Mouse (Mus musculus) liver, embryonic 12.5 days (tissue): ENCODE measurements around the gene Taf3. TPM values are rescaled to one million over a fixed set of nuclear protein-coding genes. Genes with fewer than 3 reads are reported as not detected.
A peak's percentile ranks its signal among the peaks of the same experiment; 100 is the strongest.

Experiments
- ATAC-seq: fragments of 200-750 bp; cut with Nextera tagmentation; 2 replicates; pipeline ENCODE4 v1.8.0; 2017; ENCODE audit warnings: moderate number of reproducible peaks, mild to moderate bottlenecking, moderate library complexity
- H3K27ac ChIP-seq: fragments of 300-500 bp; sonication (generic); 2 replicates; pipeline ENCODE4 v1.5.1; 2016; ENCODE audit warnings: mild to moderate bottlenecking
- H3K27me3 ChIP-seq: fragments of 300-500 bp; sonication (generic); replicated peaks from 2 replicates; pipeline ENCODE4 v1.6.1; 2016; ENCODE audit warnings: mild to moderate bottlenecking, moderate library complexity
- H3K36me3 ChIP-seq: fragments of 300-500 bp; sonication (generic); 2 replicates; pipeline ENCODE4 v1.6.1; 2016; ENCODE audit warnings: mild to moderate bottlenecking, moderate library complexity
- H3K4me1 ChIP-seq: fragments of 300-500 bp; sonication (generic); 2 replicates; pipeline ENCODE4 v1.6.1; 2016
- H3K4me2 ChIP-seq: fragments of 300-500 bp; sonication (generic); 2 replicates; pipeline ENCODE4 v1.6.1; 2016; ENCODE audit warnings: mild to moderate bottlenecking, moderate library complexity
- H3K4me3 ChIP-seq: fragments of 300-500 bp; sonication (generic); 2 replicates; pipeline ENCODE4 v1.5.1; 2016; ENCODE audit warnings: mild to moderate bottlenecking, moderate library complexity
- H3K9ac ChIP-seq: fragments of 300-500 bp; sonication (generic); 2 replicates; pipeline ENCODE4 v1.6.1; 2016; ENCODE audit warnings: mild to moderate bottlenecking, moderate library complexity
- H3K9me3 ChIP-seq: fragments of 300-500 bp; sonication (generic); replicated peaks from 2 replicates; pipeline ENCODE4 v1.6.1; 2016; ENCODE audit warnings: mild to moderate bottlenecking, moderate library complexity
- WGBS: fragments of 180-500 bp; shearing (Covaris S2); methylation state at CpG from one replicate; pipeline ENCODE4 v1.1.7; 2016; ENCODE audit not compliant: insufficient replicate concordance; 5-methylcytosine and 5-hydroxymethylcytosine counted together
- polyA plus RNA-seq: library from polyadenylated mRNA; unstranded; fragments of >200 nt; fragmentation: Nextera tagmentation; extraction: Ambion mirVana; gene quantifications from 2 replicates; pipeline ENCODE4 v1.2.1, GENCODE M21; 2016

Gene Taf3
- polyA plus RNA-seq, 1 experiment from 2014 or later, result 10.0 TPM

GRCm38 (mm10) chr2:10051996-10052395 is 3.6 kb upstream of the Taf3 start:
- Histone ChIP-seq H3K9ac (no peak overlapping the region), H3K4me1 (peaks cover 16% of the 10 kb centered on the region), H3K4me3 (no peak overlapping the region), H3K36me3 (peaks cover 37% of the 10 kb centered on the region), H3K9me3 (no peaks in the 10 kb centered on the region), H3K27me3 (no peaks in the 10 kb centered on the region), H3K4me2 (no peak overlapping the region), H3K27ac (no peak overlapping the region)
- no peak for ATAC-seq
- WGBS, result 77% methylated on average over 1 of the region's 1 CpGs

- Histone ChIP-seq H3K9me3 (no peaks in the 10 kb centered on the region), H3K4me3 (no peak overlapping the region), H3K27ac (no peak overlapping the region), H3K9ac (no peak overlapping the region), H3K27me3 (no peaks in the 10 kb centered on the region), H3K4me1 (peaks cover 26% of the 10 kb centered on the region), H3K36me3 (peaks cover 27% of the 10 kb centered on the region), H3K4me2 (no peak overlapping the region)
- WGBS, result 80% methylated on average over 3 of the region's 3 CpGs
- ATAC-seq, result no peak
Measured at GRCm38 (mm10) chr2:10050878-10051277, 2.5 kb upstream of the Taf3 start.

- 9% methylated on average over 10 of the region's 10 CpGs for WGBS
- peak overlapping the region; percentile 89 for H3K9ac ChIP-seq
- no peaks in the 10 kb centered on the region for H3K27me3 ChIP-seq
- peaks cover 13% of the 10 kb centered on the region; the same call in 1 of the 2 replicates for H3K36me3 ChIP-seq
- no peak for ATAC-seq
- peaks cover 26% of the 10 kb centered on the region for H3K4me1 ChIP-seq
- peak overlapping the region; percentile 60; the same call in 1 of the 2 replicates for H3K27ac ChIP-seq
- H3K4me2 ChIP-seq, result peak overlapping the region; percentile 85
- H3K4me3 ChIP-seq, result peak overlapping the region; percentile 98
- no peaks in the 10 kb centered on the region for H3K9me3 ChIP-seq
Measured at GRCm38 (mm10) chr2:10049456-10049855, 1.1 kb upstream of the Taf3 start.

- ATAC-seq, result peak; percentile 56
- H3K9ac ChIP-seq, result peak overlapping the region; percentile 89
- H3K4me2 ChIP-seq, result peak overlapping the region; percentile 86
- H3K9me3 ChIP-seq, result no peaks in the 10 kb centered on the region
- H3K27me3 ChIP-seq, result no peaks in the 10 kb centered on the region
- WGBS, result 1% methylated on average over 47 of the region's 47 CpGs
- H3K4me1 ChIP-seq, result peaks cover 26% of the 10 kb centered on the region
- H3K27ac ChIP-seq, result peak overlapping the region; percentile 54
- no peaks in the 10 kb centered on the region for H3K36me3 ChIP-seq
- peak overlapping the region; percentile 98 for H3K4me3 ChIP-seq
Measured at GRCm38 (mm10) chr2:10047758-10048436, 499 bp downstream of the Taf3 start.

- WGBS, result 88% methylated on average over 3 of the region's 3 CpGs
- no peak for ATAC-seq
- no peak overlapping the region for H3K27ac ChIP-seq
- H3K9ac ChIP-seq, result no peak overlapping the region
- no peaks in the 10 kb centered on the region for H3K9me3 ChIP-seq
- H3K4me1 ChIP-seq, result peaks cover 30% of the 10 kb centered on the region
- H3K4me2 ChIP-seq, result no peak overlapping the region
- peaks cover 9% of the 10 kb centered on the region for H3K36me3 ChIP-seq
- H3K4me3 ChIP-seq, result no peak overlapping the region
- no peaks in the 10 kb centered on the region for H3K27me3 ChIP-seq
Measured at GRCm38 (mm10) chr2:10034976-10035375, 13.4 kb downstream of the Taf3 start.

DNA sequence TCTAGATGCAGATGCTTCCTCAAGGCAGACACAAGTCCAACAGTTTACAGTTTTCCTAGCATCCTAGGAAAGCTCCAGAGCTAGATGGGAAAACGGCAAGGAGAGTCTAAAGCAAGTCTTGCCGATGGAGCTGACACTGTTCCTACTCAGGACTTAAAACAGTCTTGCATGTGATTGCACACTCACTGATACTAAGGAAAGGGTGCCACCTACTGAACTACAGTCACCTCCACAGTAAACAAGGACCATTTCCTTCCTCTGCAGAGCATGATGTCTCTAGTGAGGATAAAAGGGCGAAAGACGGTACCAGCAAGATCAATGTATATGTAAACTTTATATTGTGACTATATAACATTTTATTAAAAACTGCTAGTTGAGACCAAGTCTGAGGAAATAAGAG is 14.7 kb downstream of the Taf3 start:
- H3K4me2 ChIP-seq, result no peak overlapping the region
- H3K27ac ChIP-seq, result no peak overlapping the region
- H3K9me3 ChIP-seq, result no peaks in the 10 kb centered on the region
- H3K9ac ChIP-seq, result no peak overlapping the region
- ATAC-seq, result no peak
- H3K27me3 ChIP-seq, result no peaks in the 10 kb centered on the region
- no peak overlapping the region for H3K4me3 ChIP-seq
- 54% methylated on average over 4 of the region's 4 CpGs for WGBS
- no peaks in the 10 kb centered on the region for H3K36me3 ChIP-seq
- peaks cover 24% of the 10 kb centered on the region for H3K4me1 ChIP-seq

GRCm38 (mm10) chr2:10029755-10030154 is 18.6 kb downstream of the Taf3 start:
- Histone ChIP-seq H3K4me1 (peaks cover 25% of the 10 kb centered on the region), H3K36me3 (no peaks in the 10 kb centered on the region), H3K27ac (no peak overlapping the region), H3K9me3 (no peaks in the 10 kb centered on the region), H3K9ac (no peak overlapping the region), H3K4me3 (no peak overlapping the region), H3K27me3 (no peaks in the 10 kb centered on the region), H3K4me2 (no peak overlapping the region)
- WGBS, result 83% methylated on average over 7 of the region's 7 CpGs
- ATAC-seq, result no peak

DNA sequence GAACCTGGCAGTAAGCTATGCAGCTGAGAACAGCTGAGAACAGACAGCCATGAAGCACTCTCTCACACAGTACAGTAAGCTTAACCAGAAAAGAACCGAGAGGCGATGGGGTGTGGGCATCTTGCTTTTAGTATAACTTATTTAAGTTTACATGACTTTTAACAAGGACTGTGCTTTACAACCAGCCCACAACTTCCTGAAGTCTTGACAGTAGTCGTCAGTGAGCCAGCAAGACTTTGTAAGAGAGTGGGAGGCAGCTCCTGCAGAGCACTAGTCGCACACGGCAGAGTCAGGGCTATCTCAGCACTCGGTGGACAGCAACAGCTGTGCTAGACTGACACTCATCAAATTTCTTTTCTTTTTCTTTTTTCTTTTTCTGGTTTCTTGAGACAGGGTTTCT is 24.1 kb downstream of the Taf3 start:
- Histone ChIP-seq H3K27me3 (no peaks in the 10 kb centered on the region), H3K27ac (no peak overlapping the region), H3K4me3 (no peak overlapping the region), H3K9me3 (no peaks in the 10 kb centered on the region), H3K4me2 (no peak overlapping the region), H3K36me3 (no peaks in the 10 kb centered on the region), H3K9ac (no peak overlapping the region), H3K4me1 (peaks cover 9% of the 10 kb centered on the region; the same call in 1 of the 2 replicates)
- no peak for ATAC-seq
- 62% methylated on average over 6 of the region's 6 CpGs for WGBS

GRCm38 (mm10) chr2:10021296-10021695 is 27.1 kb downstream of the Taf3 start:
- WGBS, result 84% methylated on average over 11 of the region's 11 CpGs
- Histone ChIP-seq H3K4me1 (peaks cover 4% of the 10 kb centered on the region; the same call in 1 of the 2 replicates), H3K9ac (no peak overlapping the region), H3K27me3 (no peaks in the 10 kb centered on the region), H3K4me2 (no peak overlapping the region), H3K27ac (no peak overlapping the region), H3K4me3 (no peak overlapping the region), H3K36me3 (no peaks in the 10 kb centered on the region), H3K9me3 (no peaks in the 10 kb centered on the region)
- no peak for ATAC-seq

DNA sequence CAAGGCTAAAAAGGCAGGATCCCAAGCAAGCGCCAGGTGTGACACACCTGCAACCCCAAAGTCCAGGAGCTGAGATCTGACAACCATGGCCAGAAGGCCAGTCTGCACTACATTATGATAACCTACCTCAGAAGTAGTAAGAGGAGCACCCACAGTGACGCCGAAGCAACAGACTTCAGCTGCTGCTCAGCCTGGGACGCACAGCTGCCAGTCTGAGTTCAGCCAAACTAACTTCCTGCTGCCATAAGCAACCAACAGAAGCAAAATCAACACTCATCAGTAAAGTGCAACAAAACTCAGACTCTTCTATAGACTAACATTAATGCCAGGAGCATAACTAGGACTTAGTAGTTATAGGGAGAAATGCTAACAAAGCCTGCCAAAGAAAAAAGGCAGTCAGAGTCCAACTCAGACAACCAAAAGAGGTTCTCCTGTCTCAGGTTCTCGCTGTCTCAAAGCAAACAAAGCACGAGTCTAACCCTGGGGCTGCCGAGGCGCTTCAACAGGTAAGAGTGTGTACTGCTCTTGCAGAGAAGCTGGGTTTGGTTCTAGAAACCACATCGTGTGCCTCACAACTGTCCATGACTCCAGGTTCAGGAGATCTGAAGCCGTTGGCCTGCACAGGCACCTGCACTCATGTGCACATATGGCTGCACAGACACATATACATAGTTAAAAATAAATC is 33.3 kb downstream of the Taf3 start:
- ATAC-seq, result no peak
- whole genome bisulfite sequencing, result 75% methylated on average over 10 of the region's 10 CpGs

GRCm38 (mm10) chr2:10010263-10010909 is 38.0 kb downstream of the Taf3 start:
- Histone ChIP-seq H3K9me3 (no peaks in the 10 kb centered on the region), H3K27me3 (no peaks in the 10 kb centered on the region), H3K4me2 (no peak overlapping the region), H3K4me3 (no peak overlapping the region), H3K9ac (no peak overlapping the region), H3K4me1 (peaks cover 43% of the 10 kb centered on the region), H3K27ac (no peak overlapping the region), H3K36me3 (no peaks in the 10 kb centered on the region)
- no peak for ATAC-seq
- 39% methylated on average over 7 of the region's 7 CpGs for WGBS

More for the DNA sequence above, 33.3 kb downstream of the Taf3 start:
- H3K36me3 ChIP-seq, result no peaks in the 10 kb centered on the region
- no peaks in the 10 kb centered on the region for H3K9me3 ChIP-seq
- H3K4me1 ChIP-seq, result peaks cover 14% of the 10 kb centered on the region
- H3K27ac ChIP-seq, result no peak overlapping the region
- no peak overlapping the region for H3K9ac ChIP-seq
- H3K4me2 ChIP-seq, result no peak overlapping the region
- H3K4me3 ChIP-seq, result no peak overlapping the region
- no peaks in the 10 kb centered on the region for H3K27me3 ChIP-seq

DNA sequence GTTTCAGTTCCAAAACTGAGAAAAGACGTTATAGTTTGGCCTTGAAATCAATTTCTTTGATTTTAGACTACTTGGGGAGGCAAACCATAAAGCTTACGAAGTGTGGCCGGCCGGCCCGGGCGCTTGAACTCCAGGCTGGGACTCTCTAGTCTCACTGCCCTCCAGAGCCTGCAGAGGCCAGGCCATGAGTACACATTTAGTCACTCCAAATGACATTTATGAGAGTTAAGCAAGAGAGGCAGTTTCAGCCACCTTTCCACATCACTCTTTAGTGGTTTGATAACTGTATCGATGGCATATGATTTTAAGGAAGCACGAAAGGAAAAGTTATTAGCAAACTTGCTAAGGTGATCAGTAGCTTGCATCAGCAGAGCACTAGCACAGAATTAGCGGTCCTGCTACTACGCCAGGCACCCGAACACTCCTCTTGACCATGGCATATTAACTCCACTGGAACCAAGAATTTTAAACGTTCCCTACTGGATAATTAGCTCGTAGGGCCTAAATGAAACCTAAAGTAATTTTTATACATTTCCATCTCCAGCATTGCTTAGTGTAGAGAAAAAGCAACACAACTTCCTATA is 38.6 kb downstream of the Taf3 start:
- H3K9ac ChIP-seq, result no peak overlapping the region
- no peaks in the 10 kb centered on the region for H3K27me3 ChIP-seq
- 77% methylated on average over 13 of the region's 13 CpGs for WGBS
- H3K27ac ChIP-seq, result no peak overlapping the region
- no peaks in the 10 kb centered on the region for H3K36me3 ChIP-seq
- H3K9me3 ChIP-seq, result no peaks in the 10 kb centered on the region
- H3K4me1 ChIP-seq, result peaks cover 37% of the 10 kb centered on the region
- no peak for ATAC-seq
- H3K4me3 ChIP-seq, result no peak overlapping the region
- H3K4me2 ChIP-seq, result no peak overlapping the region
